Mouse (Mus musculus) limb, embryonic 13.5 days (tissue): Measurements from ENCODE around the gene Sh3pxd2a. TPM values are rescaled to one million over a fixed set of nuclear protein-coding genes. Genes with fewer than 3 reads are reported as not detected.
"Not testable (repeated sequence)": the region's sequence is repeated elsewhere in the genome, so short reads cannot be mapped to it uniquely, and the experiment has no call there.

ENCODE experiments used
- ATAC-seq: fragments of 200-750 bp; cut with Nextera tagmentation; 2 replicates; pipeline ENCODE4 v1.8.0; 2017; ENCODE audit warnings: low read depth, moderate number of reproducible peaks, moderate TSS enrichment; ENCODE audit not compliant: low FRiP score
- H3K27ac ChIP-seq: fragments of 300-500 bp; sonication (generic); 2 replicates; pipeline ENCODE4 v1.5.1; 2015; ENCODE audit warnings: inconsistent platforms, mild to moderate bottlenecking, moderate library complexity
- H3K27me3 ChIP-seq: fragments of 300-500 bp; sonication (generic); 2 replicates; pipeline ENCODE4 v1.6.1; 2015; ENCODE audit warnings: mild to moderate bottlenecking, inconsistent platforms
- H3K36me3 ChIP-seq: fragments of 300-500 bp; sonication (generic); 2 replicates; pipeline ENCODE4 v1.6.1; 2015; ENCODE audit warnings: inconsistent platforms, mild to moderate bottlenecking, moderate library complexity
- H3K4me1 ChIP-seq: fragments of 300-500 bp; sonication (generic); 2 replicates; pipeline ENCODE4 v1.6.1; 2015; ENCODE audit warnings: inconsistent platforms
- H3K4me2 ChIP-seq: fragments of 300-500 bp; sonication (generic); replicated peaks from 2 replicates; pipeline ENCODE4 v1.6.1; 2015; ENCODE audit warnings: inconsistent platforms, mild to moderate bottlenecking, moderate library complexity
- H3K4me3 ChIP-seq: fragments of 300-500 bp; sonication (generic); 2 replicates; pipeline ENCODE4 v1.5.1; 2015; ENCODE audit warnings: moderate library complexity, mild to moderate bottlenecking, inconsistent platforms
- H3K9ac ChIP-seq: fragments of 300-500 bp; sonication (generic); 2 replicates; pipeline ENCODE4 v1.6.1; 2015; ENCODE audit warnings: mild to moderate bottlenecking, inconsistent platforms
- H3K9me3 ChIP-seq: fragments of 300-500 bp; sonication (generic); 2 replicates; pipeline ENCODE4 v1.6.1; 2016; ENCODE audit warnings: inconsistent platforms
- WGBS: fragments of 180-500 bp; shearing (Covaris S2); methylation state at CpG from one replicate; pipeline ENCODE4 v1.1.7; 2015; 5-methylcytosine and 5-hydroxymethylcytosine counted together
- polyA plus RNA-seq: library from polyadenylated mRNA; unstranded; fragments of >200 nt; fragmentation: Nextera tagmentation; extraction: Ambion mirVana; gene quantifications from 2 replicates; pipeline ENCODE4 v1.2.1, GENCODE M21; 2015

The Sh3pxd2a gene
- polyA plus RNA-seq, 1 experiment from 2014 or later, result 10.1 TPM

DNA sequence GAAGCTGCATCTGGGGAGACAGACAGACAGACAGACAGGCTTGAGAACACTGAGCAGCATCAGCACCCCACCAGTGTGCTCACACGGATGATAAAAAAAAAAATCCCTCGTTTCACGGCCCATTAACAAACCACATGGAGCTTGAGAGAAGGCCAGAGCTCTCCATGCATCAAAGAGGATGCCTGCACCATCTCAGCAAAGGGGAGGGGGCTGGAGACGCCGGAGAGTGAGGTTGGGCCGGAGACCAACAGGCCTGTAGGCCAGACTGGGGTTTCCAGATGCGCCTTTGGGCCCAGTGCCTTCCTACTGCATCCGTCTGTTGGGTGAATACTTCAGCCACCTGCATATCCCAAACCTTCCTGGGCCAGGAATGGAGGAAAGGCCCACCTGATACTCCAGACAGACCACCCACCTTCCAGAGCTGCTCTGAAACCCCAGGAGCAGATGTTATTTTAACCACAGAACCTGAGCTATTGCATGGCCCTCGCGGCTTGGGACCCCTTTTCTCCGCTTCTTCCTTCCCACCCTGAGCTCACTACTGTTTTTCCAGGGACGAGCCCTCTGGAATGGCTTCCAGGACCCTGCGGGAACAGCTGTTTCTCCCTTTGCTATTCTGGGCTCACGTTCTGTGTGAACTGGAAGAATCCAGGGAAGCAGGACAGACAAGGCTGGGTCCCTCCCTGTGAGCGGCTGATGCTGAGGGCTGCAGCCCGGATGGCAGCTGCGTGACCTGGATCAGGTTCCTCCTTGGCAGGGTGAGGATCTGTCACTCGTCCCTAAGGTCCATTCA is 66.1 kb downstream of the Sh3pxd2a start:
- H3K9me3 ChIP-seq, result no peaks in the 10 kb centered on the region
- no peak overlapping the region for H3K4me2 ChIP-seq
- WGBS, result 30% methylated on average over 18 of the region's 18 CpGs
- peaks cover 8% of the 10 kb centered on the region for H3K36me3 ChIP-seq
- peaks cover 53% of the 10 kb centered on the region for H3K4me1 ChIP-seq
- H3K27ac ChIP-seq, result peak overlapping the region; percentile 29; the same call in 1 of the 2 replicates
- H3K9ac ChIP-seq, result no peak overlapping the region
- H3K4me3 ChIP-seq, result no peak overlapping the region
- ATAC-seq, result peak; percentile 60
- no peaks in the 10 kb centered on the region for H3K27me3 ChIP-seq

DNA sequence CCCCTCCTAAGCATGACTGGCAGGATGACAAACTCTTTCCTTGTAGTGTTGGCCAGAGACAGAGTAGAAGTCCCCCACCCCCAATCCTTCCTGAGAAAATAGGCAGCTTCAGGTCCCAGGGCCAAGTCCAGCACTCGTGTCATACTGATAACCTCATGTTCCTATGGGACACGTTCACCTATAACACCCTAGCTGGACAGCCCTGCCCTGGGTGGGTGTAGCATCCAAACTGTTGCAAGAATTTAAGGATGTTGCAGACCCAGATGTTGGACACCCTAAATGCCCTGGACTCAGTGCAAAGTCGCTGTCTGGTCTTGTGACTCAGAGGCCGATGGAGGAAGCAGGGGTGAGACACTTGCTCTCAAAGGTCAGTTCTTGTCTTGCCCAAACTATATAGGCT is 68.9 kb downstream of the Sh3pxd2a start:
- Histone ChIP-seq H3K27me3 (no peaks in the 10 kb centered on the region), H3K4me2 (no peak overlapping the region), H3K4me3 (no peak overlapping the region), H3K9me3 (no peaks in the 10 kb centered on the region), H3K4me1 (peaks cover 29% of the 10 kb centered on the region), H3K27ac (no peak overlapping the region), H3K36me3 (peaks cover 17% of the 10 kb centered on the region), H3K9ac (no peak overlapping the region)
- WGBS, result 88% methylated on average over 4 of the region's 4 CpGs
- no peak for ATAC-seq

DNA sequence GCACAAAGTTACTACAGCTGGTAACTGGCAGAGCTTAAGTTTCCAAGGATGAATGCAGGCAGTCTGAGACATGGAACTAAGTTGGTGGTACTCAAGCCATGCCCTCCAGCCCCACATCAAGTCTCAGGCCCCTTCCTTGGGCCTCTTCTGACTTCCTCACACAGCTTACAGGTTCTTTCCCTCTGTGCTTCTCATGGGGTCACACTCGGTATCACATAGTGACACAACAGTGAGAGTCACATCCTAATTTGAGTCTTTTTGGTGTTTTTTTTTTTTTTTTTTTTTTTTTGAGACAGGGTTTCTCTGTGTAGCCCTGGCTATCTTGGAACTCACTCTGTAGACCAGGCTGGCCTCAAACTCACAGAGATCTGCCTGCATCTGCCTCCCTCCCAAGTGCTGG is 69.4 kb downstream of the Sh3pxd2a start:
- H3K4me2 ChIP-seq, H3K27me3 ChIP-seq, H3K9ac ChIP-seq, H3K4me3 ChIP-seq, H3K9me3 ChIP-seq, H3K27ac ChIP-seq, ATAC-seq: not testable (repeated sequence)
- WGBS, result 86% methylated on average over 1 of the region's 1 CpGs
- Histone ChIP-seq H3K36me3 (peaks cover 17% of the 10 kb centered on the region), H3K4me1 (peaks cover 26% of the 10 kb centered on the region)

DNA sequence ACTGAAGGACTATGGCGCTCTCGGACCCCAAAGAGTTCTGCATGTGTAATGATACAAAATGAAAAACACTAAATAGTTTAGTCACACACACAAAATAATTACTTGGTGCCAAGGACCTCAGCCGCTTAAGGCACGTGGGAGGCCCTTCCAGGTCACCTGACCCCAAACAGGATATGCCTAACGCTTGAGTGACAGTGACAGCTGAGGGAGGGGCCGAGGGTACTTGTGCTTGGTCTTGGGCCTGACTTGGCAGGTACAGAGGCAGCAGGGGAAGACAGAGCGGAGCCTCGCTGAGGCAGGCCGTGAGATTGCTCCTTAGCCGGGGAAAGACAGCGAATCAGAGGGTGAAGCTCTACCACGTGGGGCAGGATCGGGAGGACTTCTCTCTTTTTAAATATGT is 73.3 kb downstream of the Sh3pxd2a start:
- peaks cover 19% of the 10 kb centered on the region for H3K4me1 ChIP-seq
- H3K9ac ChIP-seq, result no peak overlapping the region
- no peak overlapping the region for H3K27ac ChIP-seq
- ATAC-seq, result no peak
- no peak overlapping the region for H3K4me2 ChIP-seq
- 76% methylated on average over 13 of the region's 13 CpGs for WGBS
- H3K36me3 ChIP-seq, result peaks cover 11% of the 10 kb centered on the region
- H3K4me3 ChIP-seq, result no peak overlapping the region
- H3K27me3 ChIP-seq, result no peaks in the 10 kb centered on the region
- no peaks in the 10 kb centered on the region for H3K9me3 ChIP-seq

- no peak for ATAC-seq
- H3K9ac ChIP-seq, result peak overlapping the region; percentile 5; the same call in 1 of the 2 replicates
- no peaks in the 10 kb centered on the region for H3K27me3 ChIP-seq
- H3K4me3 ChIP-seq, result no peak overlapping the region
- WGBS, result 70% methylated on average over 3 of the region's 3 CpGs
- peaks cover 7% of the 10 kb centered on the region for H3K36me3 ChIP-seq
- H3K9me3 ChIP-seq, result no peaks in the 10 kb centered on the region
- peaks cover 33% of the 10 kb centered on the region for H3K4me1 ChIP-seq
- peak overlapping the region; percentile 1; the same call in 1 of the 2 replicates for H3K27ac ChIP-seq
- no peak overlapping the region for H3K4me2 ChIP-seq
Measured at GRCm38 (mm10) chr19:47387887-47388286, 76.3 kb downstream of the Sh3pxd2a start.

GRCm38 (mm10) chr19:47387395-47387794 is 76.8 kb downstream of the Sh3pxd2a start:
- ATAC-seq, result no peak

DNA sequence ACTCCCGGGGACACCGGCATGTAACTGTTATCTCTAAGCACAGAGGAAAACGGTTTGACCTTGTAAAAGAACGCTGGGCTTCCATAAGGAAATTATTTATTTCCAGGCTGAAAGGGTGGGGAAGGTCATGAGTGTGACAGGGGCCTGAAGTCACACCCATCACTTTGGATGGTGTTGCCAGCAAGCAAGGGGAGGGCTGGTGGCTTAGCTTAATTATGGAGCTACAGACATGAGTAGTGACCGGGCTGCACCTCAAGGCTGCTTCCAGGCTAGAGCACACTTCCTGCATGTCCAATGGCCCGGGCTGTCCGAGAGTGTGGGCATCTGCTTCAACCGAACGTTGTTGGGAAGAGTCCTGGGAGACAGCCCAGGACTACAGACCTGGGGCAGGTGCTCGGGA is 78.2 kb downstream of the Sh3pxd2a start:
- H3K4me1 ChIP-seq, result peaks cover 33% of the 10 kb centered on the region
- ATAC-seq, result no peak
- H3K4me2 ChIP-seq, result no peak overlapping the region
- no peaks in the 10 kb centered on the region for H3K27me3 ChIP-seq
- no peaks in the 10 kb centered on the region for H3K36me3 ChIP-seq
- WGBS, result 79% methylated on average over 10 of the region's 10 CpGs
- no peak overlapping the region for H3K9ac ChIP-seq
- no peak overlapping the region for H3K4me3 ChIP-seq
- H3K9me3 ChIP-seq, result no peaks in the 10 kb centered on the region
- no peak overlapping the region for H3K27ac ChIP-seq

More at GRCm38 (mm10) chr19:47387395-47387794, 76.8 kb downstream of the Sh3pxd2a start:
- no peaks in the 10 kb centered on the region for H3K9me3 ChIP-seq
- peak overlapping the region; percentile 1; the same call in 1 of the 2 replicates for H3K27ac ChIP-seq
- no peak overlapping the region for H3K4me2 ChIP-seq
- no peaks in the 10 kb centered on the region for H3K27me3 ChIP-seq
- peaks cover 4% of the 10 kb centered on the region; the same call in 1 of the 2 replicates for H3K36me3 ChIP-seq
- no peak overlapping the region for H3K4me3 ChIP-seq
- peak overlapping the region; percentile 5; the same call in 1 of the 2 replicates for H3K9ac ChIP-seq
- H3K4me1 ChIP-seq, result peaks cover 33% of the 10 kb centered on the region
- WGBS, result 37% methylated on average over 6 of the region's 6 CpGs

- Histone ChIP-seq H3K4me2 (no peak overlapping the region), H3K9me3 (no peaks in the 10 kb centered on the region), H3K4me1 (peaks cover 33% of the 10 kb centered on the region), H3K27ac (no peak overlapping the region), H3K9ac (no peak overlapping the region), H3K4me3 (no peak overlapping the region), H3K27me3 (no peaks in the 10 kb centered on the region), H3K36me3 (no peaks in the 10 kb centered on the region)
- no peak for ATAC-seq
- WGBS, result 78% methylated on average over 3 of the region's 3 CpGs
Measured at GRCm38 (mm10) chr19:47384639-47385038, 79.6 kb downstream of the Sh3pxd2a start.

GRCm38 (mm10) chr19:47384036-47384435 is 80.2 kb downstream of the Sh3pxd2a start:
- H3K9ac ChIP-seq, result no peak overlapping the region
- ATAC-seq, result no peak
- no peaks in the 10 kb centered on the region for H3K9me3 ChIP-seq
- 77% methylated on average over 12 of the region's 12 CpGs for WGBS
- H3K36me3 ChIP-seq, result no peaks in the 10 kb centered on the region
- H3K27me3 ChIP-seq, result no peaks in the 10 kb centered on the region
- H3K4me1 ChIP-seq, result peaks cover 33% of the 10 kb centered on the region
- H3K4me3 ChIP-seq, result no peak overlapping the region
- H3K27ac ChIP-seq, result no peak overlapping the region
- H3K4me2 ChIP-seq, result no peak overlapping the region

DNA sequence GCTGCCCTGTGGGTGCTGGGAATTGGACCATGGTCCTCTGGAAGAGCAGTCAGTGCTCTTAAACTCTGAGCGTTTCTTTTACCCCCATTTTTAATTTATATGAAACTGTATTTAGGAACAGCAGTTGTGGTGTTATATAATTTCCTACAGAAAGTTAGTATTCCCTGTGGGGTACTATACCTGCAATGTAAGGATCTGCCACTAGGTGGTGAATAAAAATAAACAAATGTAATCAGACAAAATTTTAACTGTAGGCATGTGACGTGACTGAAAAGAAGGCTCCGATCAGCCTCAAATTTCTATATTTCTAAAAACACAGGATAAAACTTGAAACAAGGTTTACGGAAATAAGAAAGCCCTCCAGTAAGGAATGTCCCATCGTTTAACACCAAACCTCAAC is 81.9 kb downstream of the Sh3pxd2a start:
- H3K4me1 ChIP-seq, result peaks cover 22% of the 10 kb centered on the region
- H3K9ac ChIP-seq, result no peak overlapping the region
- WGBS, result 77% methylated on average over 5 of the region's 5 CpGs
- no peaks in the 10 kb centered on the region for H3K27me3 ChIP-seq
- H3K4me2 ChIP-seq, result no peak overlapping the region
- no peaks in the 10 kb centered on the region for H3K9me3 ChIP-seq
- no peak overlapping the region for H3K27ac ChIP-seq
- no peaks in the 10 kb centered on the region for H3K36me3 ChIP-seq
- H3K4me3 ChIP-seq, result no peak overlapping the region
- no peak for ATAC-seq

DNA sequence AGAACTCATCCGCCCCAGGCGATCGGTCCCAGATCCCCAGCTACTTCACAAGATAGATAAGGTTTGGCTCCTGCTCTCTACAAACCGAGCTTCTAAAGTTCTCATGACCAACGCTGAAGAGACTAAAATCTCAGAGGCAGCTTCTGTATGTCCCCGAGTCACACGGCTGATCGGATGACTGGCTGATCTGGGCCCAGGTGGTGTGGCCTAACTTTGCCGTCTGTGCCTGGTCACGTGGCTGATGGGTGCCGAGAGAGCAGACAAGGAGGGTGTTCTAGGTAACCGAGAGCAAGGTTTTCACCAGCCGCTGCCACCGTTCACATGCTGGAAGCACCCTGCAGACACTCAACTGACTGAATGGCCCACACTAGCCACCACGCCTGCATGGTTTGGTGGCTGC is 83.2 kb downstream of the Sh3pxd2a start:
- no peaks in the 10 kb centered on the region for H3K36me3 ChIP-seq
- H3K4me3 ChIP-seq, result no peak overlapping the region
- no peak overlapping the region for H3K9ac ChIP-seq
- WGBS, result 89% methylated on average over 15 of the region's 15 CpGs
- no peak overlapping the region for H3K27ac ChIP-seq
- no peak overlapping the region for H3K4me2 ChIP-seq
- no peak for ATAC-seq
- H3K4me1 ChIP-seq, result peaks cover 22% of the 10 kb centered on the region
- H3K9me3 ChIP-seq, result no peaks in the 10 kb centered on the region
- no peaks in the 10 kb centered on the region for H3K27me3 ChIP-seq

- Histone ChIP-seq H3K36me3 (no peaks in the 10 kb centered on the region), H3K27me3 (no peaks in the 10 kb centered on the region), H3K9me3 (no peaks in the 10 kb centered on the region), H3K9ac (no peak overlapping the region), H3K27ac (no peak overlapping the region), H3K4me1 (peaks cover 25% of the 10 kb centered on the region), H3K4me2 (no peak overlapping the region), H3K4me3 (no peak overlapping the region)
- peak; percentile 22; the same call in 1 of the 2 replicates for ATAC-seq
- WGBS, result 76% methylated on average over 5 of the region's 5 CpGs
Measured at GRCm38 (mm10) chr19:47379141-47379540, 85.1 kb downstream of the Sh3pxd2a start.
